Mouse (Mus musculus) myocyte (in vitro differentiated cells): ENCODE data around the gene Idh2.

Source experiments
- CEBPB ChIP-seq: IDR thresholded peaks from 2 replicates; pipeline ENCODE4 v1.6.1; 2011; ENCODE audit warnings: mild to moderate bottlenecking, moderate library complexity; ENCODE audit not compliant: poor library complexity, insufficient read depth, severe bottlenecking
- MAX ChIP-seq: IDR thresholded peaks from one replicate; pipeline ENCODE4 v1.6.1; 2011; ENCODE audit warnings: low read depth, mild to moderate bottlenecking, control low read depth
- MYOG ChIP-seq, 3 experiments: IDR thresholded peaks; one replicate each; pipeline ENCODE4 v1.6.1; 2011; ENCODE audit warnings: control low read depth in 2 of 3, low read depth in 2 of 3, mild to moderate bottlenecking in 2 of 3; ENCODE audit not compliant: insufficient read length in 2 of 3, control insufficient read depth in 1 of 3, insufficient read depth in 1 of 3
- POLR2A ChIP-seq: IDR thresholded peaks from one replicate; pipeline ENCODE4 v1.6.1; 2011; ENCODE audit warnings: low read depth, mild to moderate bottlenecking, control low read depth, moderate library complexity; ENCODE audit not compliant: insufficient read length
- TCF3 ChIP-seq: IDR thresholded peaks from one replicate; pipeline ENCODE4 v1.6.1; 2011; ENCODE audit warnings: low read depth, control low read depth; ENCODE audit not compliant: insufficient read length

GRCm38 (mm10) chr7:80094481-80094880, 20.7 kb downstream of the Idh2 start:
- TF ChIP-seq MYOG (IDR thresholded peaks at IDR 0.05; ENCODE audit: control insufficient read depth in 1 of 3, insufficient read depth in 1 of 3, insufficient read length in 2 of 3, low read depth in 2 of 3) (no peak), POLR2A (no peak), CEBPB (no peak), MAX (no peak), TCF3 (no peak)
